Mouse (Mus musculus) cerebellum, adult 2 months (tissue): ENCODE data around the gene Mcf2l.
A peak's percentile ranks its signal among the peaks of the same experiment; 100 is the strongest.

ENCODE experiments used
- CTCF ChIP-seq: fragments of 200-500 bp; IDR thresholded peaks from 2 replicates; pipeline ENCODE4 v1.5.1; 2011; ENCODE audit warnings: low read depth, mild to moderate bottlenecking, control low read depth, low read length, moderate library complexity, borderline replicate concordance; ENCODE audit not compliant: insufficient read depth
- POLR2A ChIP-seq: fragments of 200-500 bp; IDR thresholded peaks from 2 replicates; pipeline ENCODE4 v1.6.1; 2011; ENCODE audit warnings: low read length, control low read depth, borderline replicate concordance; ENCODE audit not compliant: insufficient read depth

DNA sequence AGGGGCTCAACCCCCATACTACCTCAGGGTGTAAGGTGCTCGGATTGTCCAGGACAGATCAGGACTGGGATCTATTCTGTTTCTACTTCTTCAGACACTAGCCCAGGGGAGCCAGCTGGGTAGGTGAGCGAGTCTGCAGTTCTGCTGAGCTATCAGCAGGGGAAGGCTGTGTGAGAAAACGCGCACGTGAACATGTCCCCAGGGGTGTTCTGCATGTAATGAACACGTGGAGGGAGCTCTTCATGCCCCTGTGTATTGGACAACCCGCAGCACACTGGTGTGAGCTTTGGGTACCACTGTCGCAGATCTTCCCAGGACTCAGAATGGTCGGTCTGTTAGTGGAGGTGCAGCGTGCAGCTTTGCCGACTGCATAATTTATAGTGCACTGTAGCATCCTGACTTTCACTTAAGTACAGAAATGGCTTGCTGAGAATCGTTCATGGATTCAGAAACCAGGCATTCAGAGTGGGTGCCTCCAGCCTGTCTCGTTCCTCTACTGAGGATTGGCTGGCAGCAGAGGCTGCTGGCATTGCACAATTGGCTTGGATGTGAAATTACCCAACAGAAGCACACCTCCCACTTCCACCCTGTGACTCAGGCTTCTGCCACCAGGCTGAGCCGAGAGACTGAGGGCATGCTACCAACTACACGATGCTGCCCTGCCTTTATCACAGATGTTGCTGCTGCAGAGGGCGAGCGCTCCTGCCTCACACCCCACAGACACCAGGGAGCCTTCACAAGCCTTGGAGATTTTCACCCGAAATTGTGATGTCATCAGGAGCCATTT lies 110.3 kb downstream of the Mcf2l start:
- peak; percentile 53; the same call in 1 of the 2 replicates for TF ChIP-seq CTCF
- peak; percentile 79 for TF ChIP-seq POLR2A
